Mouse (Mus musculus) fibroblast of lung, adult 2 months (primary cell): ENCODE results near the gene Prdm5.
A peak's percentile ranks its signal among the peaks of the same experiment; 100 is the strongest.

Source experiments
- DNase-seq: peaks from one replicate; pipeline ENCODE4 v3.0.0-alpha.2; 2011; ENCODE audit warnings: low read depth

Prdm5 gene

DNA sequence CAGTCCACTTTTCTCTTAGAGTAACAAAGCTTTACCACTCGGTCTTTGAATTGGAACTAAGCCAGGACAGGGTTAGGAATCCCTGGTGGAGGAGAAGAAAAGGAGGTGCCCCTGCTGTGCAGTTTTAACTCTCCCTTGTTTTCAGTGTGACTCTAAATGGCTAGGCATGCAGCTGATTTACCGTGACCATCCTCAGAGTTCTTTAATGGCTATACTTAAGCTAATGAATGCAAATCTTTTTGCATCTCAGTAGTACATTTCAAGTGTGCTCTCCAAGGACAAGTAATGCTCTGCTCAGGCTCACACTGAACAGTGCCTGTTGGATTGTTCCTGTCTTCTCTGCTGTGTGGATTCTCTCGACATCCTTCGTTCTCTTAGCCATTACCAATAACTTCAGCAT lies 154.4 kb downstream of the Prdm5 start:
- DNase-seq: no peak

GRCm38 (mm10) chr6:65935566-65936281 lies 156.9 kb downstream of the Prdm5 start:
- DNase-seq: no peak

- DNase-seq: no peak
Observed at GRCm38 (mm10) chr6:65950492-65950891, 171.7 kb downstream of the Prdm5 start.

DNA sequence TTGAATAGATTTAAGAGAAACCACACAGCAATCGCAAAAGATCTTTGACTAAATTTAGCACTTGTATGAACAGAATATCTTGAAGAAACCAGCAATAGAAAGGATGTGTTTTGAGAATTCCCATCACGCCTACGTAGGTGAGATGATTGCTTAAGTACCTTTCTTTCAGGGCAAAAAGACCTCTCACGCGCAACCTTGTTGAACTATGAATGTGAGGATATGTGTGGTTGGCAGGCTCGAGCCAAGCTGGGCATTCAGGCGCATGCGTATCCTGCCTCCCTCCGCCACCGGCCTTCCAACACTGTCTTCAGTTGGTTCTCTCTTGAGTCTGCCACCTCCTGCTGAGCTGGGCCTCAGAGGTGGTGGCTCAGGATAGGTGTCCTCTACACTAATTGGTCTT lies 173.5 kb downstream of the Prdm5 start, which contains the start of gene 4930544G11Rik:
Gene 4930544G11Rik (plus strand): TSS at position 301 of the 400 bp plus-strand sequence.
- no peak for DNase-seq

- DNase-seq: peak; percentile 67
Observed at GRCm38 (mm10) chr6:65969386-65970111, 190.8 kb downstream of the Prdm5 start.

DNA sequence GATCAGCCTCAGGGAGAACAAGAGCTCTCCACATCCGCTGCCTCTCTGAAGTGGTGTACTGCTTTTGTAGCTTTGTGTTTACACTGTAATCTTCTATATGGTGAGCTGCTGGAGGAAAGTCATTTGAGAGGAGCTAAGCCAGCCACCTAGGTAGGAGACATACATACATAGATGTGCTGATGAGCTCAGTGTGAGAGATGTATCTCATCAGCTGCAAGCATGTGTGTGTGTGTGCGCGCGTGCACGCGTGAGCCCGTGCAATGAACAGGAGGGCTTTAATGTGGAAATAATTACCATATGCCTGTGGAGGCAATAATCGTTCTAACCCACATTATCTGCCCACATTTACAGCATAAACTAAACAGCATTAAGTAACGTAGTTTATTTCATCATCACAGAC lies 191.6 kb downstream of the Prdm5 start:
- no peak for DNase-seq
